Mouse (Mus musculus): ENCODE results near the gene Ube2e3. TPM values are rescaled to one million over a fixed set of nuclear protein-coding genes. Genes with fewer than 3 reads are reported as not detected.

The Ube2e3 gene
- polyA plus RNA-seq (2016; fragmentation: Nextera tagmentation; extraction: Ambion mirVana) = 116 and 124 TPM in 2 replicates

- peak; percentile 1; the same call in 1 of the 2 replicates for ATAC-seq (ENCODE audit: insufficient number of reproducible peaks, low FRiP score)
- WGBS = 9% methylated on average over 14 of the region's 14 CpGs
- peaks cover 22% of the 10 kb centered on the region for H3K4me1 ChIP-seq (replicated peaks)
Measured at GRCm38 (mm10) chr2:78867726-78868510, at the start of gene Ube2e3. TSS of gene Ube2e3 (plus strand) at chr2:78868124.

GRCm38 (mm10) chr2:78829887-78830286 lies 38.0 kb upstream of the Ube2e3 start:
- no peaks in the 10 kb centered on the region for H3K4me1 ChIP-seq (replicated peaks)
- H3K4me3 ChIP-seq = no peak overlapping the region
- WGBS = 88% methylated on average over 3 of the region's 3 CpGs
- no peak for ATAC-seq (ENCODE audit: insufficient number of reproducible peaks, low FRiP score)
- H3K9ac ChIP-seq = no peak overlapping the region
- H3K27me3 ChIP-seq (replicated peaks) = no peaks in the 10 kb centered on the region
- H3K27ac ChIP-seq (ENCODE audit: poor library complexity, severe bottlenecking) = no peak overlapping the region
- H3K4me2 ChIP-seq = no peak overlapping the region
- H3K9me3 ChIP-seq (replicated peaks) = no peaks in the 10 kb centered on the region
- no peaks in the 10 kb centered on the region for H3K36me3 ChIP-seq

More at GRCm38 (mm10) chr2:78867726-78868510, at the start of gene Ube2e3:
- H3K4me2 ChIP-seq = peak within 1 kb of the TSS; percentile 92
- H3K9me3 ChIP-seq (replicated peaks) = no peaks in the 10 kb centered on the region
- H3K27me3 ChIP-seq (replicated peaks) = no peaks in the 10 kb centered on the region
- H3K9ac ChIP-seq = peak within 1 kb of the TSS; percentile 99
- peak within 1 kb of the TSS; percentile 98 for H3K27ac ChIP-seq (ENCODE audit: poor library complexity, severe bottlenecking)
- H3K4me3 ChIP-seq = peak within 1 kb of the TSS; percentile 96
- peaks cover 8% of the 10 kb centered on the region; the same call in 1 of the 2 replicates for H3K36me3 ChIP-seq

- no peaks in the 10 kb centered on the region for H3K9me3 ChIP-seq (replicated peaks)
- H3K9ac ChIP-seq = no peak overlapping the region
- H3K27ac ChIP-seq (ENCODE audit: poor library complexity, severe bottlenecking) = no peak overlapping the region
- H3K4me2 ChIP-seq = no peak overlapping the region
- no peaks in the 10 kb centered on the region for H3K27me3 ChIP-seq (replicated peaks)
- no peak overlapping the region for H3K4me3 ChIP-seq
- 65% methylated on average over 7 of the region's 7 CpGs for WGBS
- no peaks in the 10 kb centered on the region for H3K36me3 ChIP-seq
- ATAC-seq (ENCODE audit: insufficient number of reproducible peaks, low FRiP score) = no peak
- no peaks in the 10 kb centered on the region for H3K4me1 ChIP-seq (replicated peaks)
Measured at GRCm38 (mm10) chr2:78841494-78842224, 26.3 kb upstream of the Ube2e3 start.

GRCm38 (mm10) chr2:78844365-78844764 lies 23.6 kb upstream of the Ube2e3 start:
- ATAC-seq (ENCODE audit: insufficient number of reproducible peaks, low FRiP score) = no peak
- Histone ChIP-seq H3K27ac (ENCODE audit: poor library complexity, severe bottlenecking) (no peak overlapping the region), H3K36me3 (no peaks in the 10 kb centered on the region), H3K9me3 (replicated peaks) (no peaks in the 10 kb centered on the region), H3K4me3 (no peak overlapping the region), H3K27me3 (replicated peaks) (no peaks in the 10 kb centered on the region), H3K9ac (no peak overlapping the region), H3K4me1 (replicated peaks) (no peaks in the 10 kb centered on the region), H3K4me2 (no peak overlapping the region)
- WGBS = 77% methylated on average over 5 of the region's 5 CpGs

- WGBS = 83% methylated on average over 12 of the region's 12 CpGs
Measured at GRCm38 (mm10) chr2:78845274-78845673, 22.6 kb upstream of the Ube2e3 start.

GRCm38 (mm10) chr2:78845717-78846116 lies 22.2 kb upstream of the Ube2e3 start:
- no peaks in the 10 kb centered on the region for H3K36me3 ChIP-seq
- no peak for ATAC-seq (ENCODE audit: insufficient number of reproducible peaks, low FRiP score)
- no peaks in the 10 kb centered on the region for H3K27me3 ChIP-seq (replicated peaks)
- no peak overlapping the region for H3K27ac ChIP-seq (ENCODE audit: poor library complexity, severe bottlenecking)
- H3K4me2 ChIP-seq = no peak overlapping the region
- H3K9ac ChIP-seq = no peak overlapping the region
- H3K9me3 ChIP-seq (replicated peaks) = no peaks in the 10 kb centered on the region
- H3K4me3 ChIP-seq = no peak overlapping the region
- H3K4me1 ChIP-seq (replicated peaks) = no peaks in the 10 kb centered on the region
- WGBS = 65% methylated on average over 10 of the region's 10 CpGs

More at GRCm38 (mm10) chr2:78845274-78845673, 22.6 kb upstream of the Ube2e3 start:
- Histone ChIP-seq H3K9ac (no peak overlapping the region), H3K36me3 (no peaks in the 10 kb centered on the region), H3K4me2 (no peak overlapping the region), H3K4me1 (replicated peaks) (no peaks in the 10 kb centered on the region), H3K9me3 (replicated peaks) (no peaks in the 10 kb centered on the region), H3K27ac (ENCODE audit: poor library complexity, severe bottlenecking) (no peak overlapping the region), H3K27me3 (replicated peaks) (no peaks in the 10 kb centered on the region), H3K4me3 (no peak overlapping the region)
- ATAC-seq (ENCODE audit: insufficient number of reproducible peaks, low FRiP score) = no peak

GRCm38 (mm10) chr2:78854315-78854714 lies 13.6 kb upstream of the Ube2e3 start:
- H3K4me1 ChIP-seq (replicated peaks) = peaks cover 5% of the 10 kb centered on the region; the same call in 1 of the 2 replicates
- no peak for ATAC-seq (ENCODE audit: insufficient number of reproducible peaks, low FRiP score)
- no peaks in the 10 kb centered on the region for H3K36me3 ChIP-seq
- H3K9ac ChIP-seq = no peak overlapping the region
- H3K4me2 ChIP-seq = no peak overlapping the region
- H3K27me3 ChIP-seq (replicated peaks) = no peaks in the 10 kb centered on the region
- H3K4me3 ChIP-seq = no peak overlapping the region
- H3K9me3 ChIP-seq (replicated peaks) = no peaks in the 10 kb centered on the region
- H3K27ac ChIP-seq (ENCODE audit: poor library complexity, severe bottlenecking) = no peak overlapping the region
- WGBS = 72% methylated on average over 8 of the region's 8 CpGs

GRCm38 (mm10) chr2:78858628-78859027 lies 9.3 kb upstream of the Ube2e3 start:
- no peak overlapping the region for H3K9ac ChIP-seq
- H3K4me2 ChIP-seq = no peak overlapping the region
- H3K4me3 ChIP-seq = no peak overlapping the region
- H3K27ac ChIP-seq (ENCODE audit: poor library complexity, severe bottlenecking) = no peak overlapping the region
- no peaks in the 10 kb centered on the region for H3K36me3 ChIP-seq
- WGBS = 76% methylated on average over 6 of the region's 6 CpGs
- no peak for ATAC-seq (ENCODE audit: insufficient number of reproducible peaks, low FRiP score)
- H3K27me3 ChIP-seq (replicated peaks) = no peaks in the 10 kb centered on the region
- H3K9me3 ChIP-seq (replicated peaks) = no peaks in the 10 kb centered on the region
- H3K4me1 ChIP-seq (replicated peaks) = peaks cover 5% of the 10 kb centered on the region; the same call in 1 of the 2 replicates

- no peak overlapping the region for H3K9ac ChIP-seq
- no peak overlapping the region for H3K4me3 ChIP-seq
- no peak overlapping the region for H3K4me2 ChIP-seq
- no peak overlapping the region for H3K27ac ChIP-seq (ENCODE audit: poor library complexity, severe bottlenecking)
- no peaks in the 10 kb centered on the region for H3K27me3 ChIP-seq (replicated peaks)
- peaks cover 5% of the 10 kb centered on the region; the same call in 1 of the 2 replicates for H3K4me1 ChIP-seq (replicated peaks)
- no peak for ATAC-seq (ENCODE audit: insufficient number of reproducible peaks, low FRiP score)
- H3K9me3 ChIP-seq (replicated peaks) = no peaks in the 10 kb centered on the region
- WGBS = 66% methylated on average over 12 of the region's 12 CpGs
- H3K36me3 ChIP-seq = no peaks in the 10 kb centered on the region
Measured at GRCm38 (mm10) chr2:78859266-78860087, 8.4 kb upstream of the Ube2e3 start.

GRCm38 (mm10) chr2:78860088-78860372 lies 7.9 kb upstream of the Ube2e3 start:
- Histone ChIP-seq H3K9ac (no peak overlapping the region), H3K27ac (ENCODE audit: poor library complexity, severe bottlenecking) (no peak overlapping the region), H3K36me3 (no peaks in the 10 kb centered on the region), H3K9me3 (replicated peaks) (no peaks in the 10 kb centered on the region), H3K4me2 (no peak overlapping the region), H3K4me1 (replicated peaks) (peaks cover 3% of the 10 kb centered on the region), H3K27me3 (replicated peaks) (no peaks in the 10 kb centered on the region), H3K4me3 (no peak overlapping the region)
- WGBS = 77% methylated on average over 3 of the region's 3 CpGs
- no peak for ATAC-seq (ENCODE audit: insufficient number of reproducible peaks, low FRiP score)

- Histone ChIP-seq H3K4me1 (replicated peaks) (peaks cover 3% of the 10 kb centered on the region; the same call in 1 of the 2 replicates), H3K36me3 (no peaks in the 10 kb centered on the region), H3K27ac (ENCODE audit: poor library complexity, severe bottlenecking) (no peak overlapping the region), H3K9me3 (replicated peaks) (no peaks in the 10 kb centered on the region), H3K4me2 (no peak overlapping the region), H3K9ac (no peak overlapping the region), H3K27me3 (replicated peaks) (no peaks in the 10 kb centered on the region), H3K4me3 (no peak overlapping the region)
- no peak for ATAC-seq (ENCODE audit: insufficient number of reproducible peaks, low FRiP score)
- WGBS = 89% methylated on average over 3 of the region's 3 CpGs
Measured at GRCm38 (mm10) chr2:78864116-78864515, 3.8 kb upstream of the Ube2e3 start.
